Mouse (Mus musculus): ENCODE results near the gene Gga3. TPM values are rescaled to one million over a fixed set of nuclear protein-coding genes. Genes with fewer than 3 reads are reported as not detected.
"Not testable (repeated sequence)": the region's sequence is repeated elsewhere in the genome, so short reads cannot be mapped to it uniquely, and the experiment has no call there.

Gga3 gene
- polyA plus RNA-seq (2015; fragmentation: Nextera tagmentation; extraction: Ambion mirVana), result 28.1 and 28.2 TPM in 2 replicates

DNA sequence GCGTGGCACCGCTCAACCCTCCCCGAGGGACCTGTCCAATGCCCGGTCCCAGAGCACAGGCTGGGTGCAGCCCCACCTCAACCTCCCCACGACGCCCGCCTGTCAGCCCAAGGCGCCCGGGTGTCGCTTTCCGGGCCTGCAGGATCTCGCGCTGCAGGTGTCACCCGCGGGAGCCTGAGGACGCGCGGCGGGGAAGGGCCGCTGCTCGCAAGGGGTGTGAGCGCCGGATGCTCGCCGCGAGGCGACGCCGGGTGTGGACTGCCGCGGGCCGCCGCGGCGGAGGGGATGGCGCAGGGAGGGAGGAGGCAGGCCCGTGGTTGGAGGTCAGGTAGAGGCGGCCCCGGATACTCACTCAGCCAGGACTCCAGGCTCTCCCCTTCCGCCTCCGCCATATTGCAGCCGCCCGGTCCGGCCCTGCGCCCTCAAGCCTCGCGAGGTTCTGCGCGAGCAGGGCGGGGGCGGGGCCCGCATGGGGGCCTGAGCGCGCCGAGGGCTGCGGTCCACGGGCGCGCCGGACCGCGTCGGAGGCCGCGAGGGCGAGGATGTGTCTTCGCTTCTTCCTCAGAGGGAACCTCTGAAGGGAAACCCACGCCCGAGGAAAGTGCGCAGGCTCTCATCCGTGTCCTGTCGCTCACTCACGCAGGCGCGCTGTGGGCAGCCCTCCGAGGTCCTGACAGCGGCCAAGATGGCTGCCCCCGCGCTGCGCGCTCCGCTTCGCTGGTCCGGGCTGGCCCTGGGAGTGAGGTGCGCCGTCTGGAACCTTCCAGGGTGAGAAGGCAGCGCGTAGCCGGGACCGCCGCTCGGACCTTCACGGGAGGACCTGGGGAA, at the start of gene Gga3, which contains the start of gene Mrps7:
Gene Gga3 (minus strand): TSS at position 576 of the 828 bp plus-strand sequence.
Gene Mrps7 (plus strand): TSS at position 450 of the 828 bp plus-strand sequence.
- peak within 1 kb of the TSS; percentile 95 for H3K27ac ChIP-seq (replicated peaks)
- WGBS, result under 1% methylated on average over 88 of the region's 93 CpGs
- H3K27me3 ChIP-seq, result no peaks in the 10 kb centered on the region
- H3K4me3 ChIP-seq, result peak within 1 kb of the TSS; percentile 96
- H3K9me3 ChIP-seq, result no peaks in the 10 kb centered on the region
- peaks cover 30% of the 10 kb centered on the region for H3K36me3 ChIP-seq
- peak within 1 kb of the TSS; percentile 97 for H3K9ac ChIP-seq (replicated peaks)
- peak; percentile 98 for ATAC-seq (replicated peaks)
- peaks cover 36% of the 10 kb centered on the region for H3K4me1 ChIP-seq
- H3K4me2 ChIP-seq (replicated peaks), result peak within 1 kb of the TSS; percentile 94

DNA sequence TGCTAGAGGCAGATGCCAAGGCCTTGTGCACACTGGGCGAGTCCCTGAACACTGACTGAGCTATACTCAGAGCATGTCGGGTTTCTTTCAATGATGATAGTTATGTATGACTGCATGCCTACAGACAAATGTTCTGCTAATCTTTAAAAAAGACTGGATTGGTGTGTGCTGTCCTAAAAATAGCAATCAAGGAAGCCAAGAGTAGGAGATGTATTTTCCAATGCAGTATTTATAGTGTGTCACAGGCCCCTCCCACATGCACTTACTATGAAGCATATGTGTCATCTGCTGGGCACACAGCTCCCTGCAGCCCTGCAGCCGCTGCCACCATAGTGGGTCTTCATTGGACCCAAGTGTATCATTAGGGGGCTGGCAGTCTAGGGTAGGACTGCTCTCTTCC, 49.3 kb upstream of the Gga3 start:
- Histone ChIP-seq H3K27me3 (no peaks in the 10 kb centered on the region), H3K27ac (replicated peaks) (peak overlapping the region; percentile 71), H3K9ac (replicated peaks) (no peak overlapping the region), H3K9me3 (no peaks in the 10 kb centered on the region), H3K4me1 (peaks cover 15% of the 10 kb centered on the region), H3K36me3 (peaks cover 13% of the 10 kb centered on the region), H3K4me2 (replicated peaks) (no peak overlapping the region), H3K4me3 (no peak overlapping the region)
- WGBS, result 75% methylated on average over 3 of the region's 3 CpGs
- no peak for ATAC-seq (replicated peaks)

DNA sequence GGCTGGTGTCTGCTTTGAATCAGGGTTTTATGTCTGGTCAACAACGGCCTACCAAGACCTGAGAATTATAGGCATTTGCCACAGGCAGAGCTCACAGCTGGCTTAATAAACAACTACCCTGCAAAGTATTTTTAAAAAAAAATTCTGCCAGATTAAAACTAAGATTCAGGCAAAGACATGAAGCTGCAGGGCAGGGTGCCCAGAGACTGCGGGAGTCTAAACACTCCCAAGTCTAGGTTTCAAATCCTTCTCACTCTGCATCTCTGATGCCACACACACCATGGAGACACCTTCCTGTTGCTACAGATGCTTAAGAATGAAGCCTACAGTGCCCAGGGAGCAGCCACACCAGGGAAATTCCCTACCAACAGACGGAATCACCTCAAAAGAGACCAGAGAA, 47.8 kb upstream of the Gga3 start:
- no peak overlapping the region for H3K4me2 ChIP-seq (replicated peaks)
- no peak for ATAC-seq (replicated peaks)
- H3K36me3 ChIP-seq, result peaks cover 15% of the 10 kb centered on the region
- peaks cover 15% of the 10 kb centered on the region for H3K4me1 ChIP-seq
- WGBS, result 88% methylated on average over 3 of the region's 3 CpGs
- H3K27me3 ChIP-seq, result no peaks in the 10 kb centered on the region
- H3K4me3 ChIP-seq, result no peak overlapping the region
- H3K9ac ChIP-seq (replicated peaks), result no peak overlapping the region
- H3K27ac ChIP-seq (replicated peaks), result 0 out of 2 replicates have a peak overlapping the region, but pooled peaks have one; percentile 46
- no peaks in the 10 kb centered on the region for H3K9me3 ChIP-seq

DNA sequence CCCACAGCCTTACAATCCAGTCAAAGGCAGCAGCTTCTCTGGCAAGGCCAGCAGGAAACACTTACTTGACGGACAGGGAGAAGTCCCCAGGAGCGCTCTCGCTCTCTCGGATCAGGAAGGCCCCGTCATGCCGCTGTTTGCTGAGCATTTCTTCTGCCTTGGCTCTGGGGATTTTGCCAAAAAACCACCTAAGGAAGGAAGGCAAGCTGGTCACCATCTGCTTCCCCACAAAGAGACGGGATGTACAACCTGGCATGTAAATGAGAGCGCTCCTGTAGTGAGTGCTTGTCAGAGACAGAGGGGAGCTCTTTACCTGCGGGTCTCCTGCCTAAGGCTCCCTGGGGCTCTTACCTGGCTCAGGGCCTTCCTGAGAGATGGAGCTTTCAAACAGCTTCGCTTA, 45.9 kb upstream of the Gga3 start:
- no peak overlapping the region for H3K4me3 ChIP-seq
- no peak overlapping the region; the same call in 1 of the 2 replicates for H3K9ac ChIP-seq (replicated peaks)
- 37% methylated on average over 10 of the region's 10 CpGs for WGBS
- ATAC-seq (replicated peaks), result no peak
- H3K27ac ChIP-seq (replicated peaks), result peak overlapping the region; percentile 82
- H3K9me3 ChIP-seq, result no peaks in the 10 kb centered on the region
- no peaks in the 10 kb centered on the region for H3K27me3 ChIP-seq
- H3K4me2 ChIP-seq (replicated peaks), result no peak overlapping the region
- H3K4me1 ChIP-seq, result peaks cover 15% of the 10 kb centered on the region
- peaks cover 19% of the 10 kb centered on the region for H3K36me3 ChIP-seq

DNA sequence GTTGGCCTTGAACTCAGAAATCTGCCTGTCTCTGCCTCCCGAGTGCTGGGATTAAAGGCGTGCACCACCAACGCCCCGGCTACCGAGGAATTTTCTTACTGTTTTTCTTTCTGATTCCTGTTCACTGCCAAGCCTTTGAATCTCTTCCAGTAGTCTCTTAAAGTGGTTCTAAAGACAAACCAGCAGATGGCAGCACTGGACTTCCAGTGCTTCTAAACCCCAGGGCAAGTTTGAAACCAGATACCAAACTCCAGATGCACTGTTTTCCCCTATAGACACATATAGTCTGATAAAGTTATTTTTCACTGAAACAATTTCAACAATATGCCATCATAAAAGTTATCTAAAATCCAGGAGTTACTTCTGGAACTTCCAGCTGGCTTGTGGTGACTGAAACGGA, 43.6 kb upstream of the Gga3 start:
- H3K4me3 ChIP-seq, result no peak overlapping the region
- H3K27me3 ChIP-seq, result no peaks in the 10 kb centered on the region
- no peak overlapping the region for H3K4me2 ChIP-seq (replicated peaks)
- H3K36me3 ChIP-seq, result peaks cover 21% of the 10 kb centered on the region
- no peak for ATAC-seq (replicated peaks)
- H3K4me1 ChIP-seq, result peaks cover 15% of the 10 kb centered on the region
- no peak overlapping the region for H3K9ac ChIP-seq (replicated peaks)
- no peaks in the 10 kb centered on the region for H3K9me3 ChIP-seq
- WGBS, result 53% methylated on average over 6 of the region's 6 CpGs
- peak overlapping the region; percentile 19; the same call in 1 of the 2 replicates for H3K27ac ChIP-seq (replicated peaks)

DNA sequence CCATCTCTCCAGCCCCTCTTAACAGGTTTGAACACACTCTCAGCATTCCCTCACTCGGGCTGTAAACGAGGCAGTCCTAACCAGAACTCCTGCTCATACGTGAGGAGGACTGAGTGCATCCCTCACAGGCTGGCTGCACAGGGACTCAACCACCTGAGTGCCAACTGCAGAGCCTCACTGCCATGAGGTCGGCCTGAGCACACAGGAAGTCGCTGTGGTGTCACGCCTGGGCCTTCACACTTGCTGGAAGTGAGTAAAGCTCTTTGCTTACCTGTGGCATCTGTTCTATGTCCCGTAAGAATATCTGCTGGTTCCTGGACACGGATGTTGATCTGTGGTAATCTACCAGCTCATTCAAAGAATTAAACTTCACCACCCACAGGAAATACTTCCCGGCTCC, 42.6 kb upstream of the Gga3 start:
- ATAC-seq (replicated peaks), result no peak
- H3K4me1 ChIP-seq, result peaks cover 15% of the 10 kb centered on the region
- peaks cover 20% of the 10 kb centered on the region for H3K36me3 ChIP-seq
- no peaks in the 10 kb centered on the region for H3K9me3 ChIP-seq
- no peak overlapping the region for H3K9ac ChIP-seq (replicated peaks)
- no peak overlapping the region for H3K27ac ChIP-seq (replicated peaks)
- no peak overlapping the region for H3K4me2 ChIP-seq (replicated peaks)
- no peaks in the 10 kb centered on the region for H3K27me3 ChIP-seq
- no peak overlapping the region for H3K4me3 ChIP-seq
- 94% methylated on average over 9 of the region's 9 CpGs for WGBS

DNA sequence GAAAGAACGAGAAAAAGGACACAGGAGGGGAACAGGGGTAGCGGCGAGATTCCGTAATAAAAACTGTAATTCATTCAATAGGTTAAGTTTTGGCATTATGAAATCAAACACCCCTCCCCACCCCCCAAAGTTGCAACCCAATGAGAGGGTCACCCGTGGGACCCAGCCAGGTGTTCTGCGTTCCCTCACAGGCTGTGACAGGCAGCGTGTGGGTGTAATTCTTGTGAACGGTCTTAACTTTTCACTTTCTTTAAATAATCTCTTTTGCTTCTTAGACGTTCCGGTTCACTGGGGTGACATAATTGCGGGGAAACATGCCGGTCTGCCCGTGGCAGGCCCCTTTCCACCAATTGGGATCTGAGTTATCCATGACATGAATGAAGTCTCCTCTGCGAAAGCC, 41.6 kb upstream of the Gga3 start:
- ATAC-seq (replicated peaks); H3K4me3 ChIP-seq; H3K4me2 ChIP-seq (replicated peaks); H3K9me3 ChIP-seq; H3K9ac ChIP-seq (replicated peaks); H3K27ac ChIP-seq (replicated peaks); H3K27me3 ChIP-seq: not testable (repeated sequence)
- Histone ChIP-seq H3K4me1 (peaks cover 13% of the 10 kb centered on the region), H3K36me3 (peaks cover 17% of the 10 kb centered on the region)
- 90% methylated on average over 14 of the region's 14 CpGs for WGBS

DNA sequence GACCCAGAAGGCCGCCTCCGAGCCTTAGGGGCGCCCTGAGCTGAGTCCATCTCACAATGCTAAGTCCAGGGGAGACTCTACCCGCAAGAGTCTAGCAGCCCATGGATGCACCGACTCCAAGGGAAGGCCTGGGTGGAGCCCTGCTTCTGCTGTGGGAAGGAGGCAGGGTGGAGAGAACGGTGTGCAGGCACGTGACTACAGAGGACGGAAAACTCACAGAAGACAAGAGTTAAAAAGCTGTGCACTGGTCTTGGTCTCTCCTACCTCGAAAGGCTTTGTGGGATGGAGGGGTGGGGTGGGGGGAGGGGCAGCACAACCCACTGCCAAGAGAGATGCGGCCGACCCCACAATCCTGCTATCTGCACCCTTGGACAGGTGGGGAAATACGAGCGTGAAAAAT, 40.5 kb upstream of the Gga3 start:
- no peak overlapping the region for H3K27ac ChIP-seq (replicated peaks)
- H3K36me3 ChIP-seq, result peaks cover 17% of the 10 kb centered on the region
- 89% methylated on average over 13 of the region's 13 CpGs for WGBS
- H3K4me2 ChIP-seq (replicated peaks), result no peak overlapping the region
- no peaks in the 10 kb centered on the region for H3K27me3 ChIP-seq
- peaks cover 2% of the 10 kb centered on the region for H3K4me1 ChIP-seq
- no peak overlapping the region for H3K4me3 ChIP-seq
- no peak for ATAC-seq (replicated peaks)
- no peak overlapping the region for H3K9ac ChIP-seq (replicated peaks)
- H3K9me3 ChIP-seq, result no peaks in the 10 kb centered on the region

DNA sequence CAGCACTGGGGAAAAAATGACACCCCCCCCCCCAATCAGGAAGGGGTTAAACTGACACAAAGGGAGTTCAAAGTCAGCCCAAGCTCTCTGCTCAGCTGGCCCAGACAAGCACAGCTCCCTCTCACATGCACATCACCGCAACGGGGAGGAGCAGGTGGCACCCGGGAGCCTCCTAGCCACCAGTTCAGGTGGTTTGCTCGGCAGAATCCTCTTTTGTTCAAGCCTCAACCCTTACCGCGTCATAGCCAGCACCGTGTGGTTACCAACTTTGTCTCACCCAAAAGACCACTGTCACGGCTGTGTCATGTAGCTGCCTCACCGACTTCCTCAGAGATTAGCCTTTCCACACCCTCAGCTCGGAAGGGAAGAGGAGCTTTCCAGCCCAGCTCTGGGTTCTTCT, 39.4 kb upstream of the Gga3 start:
- ATAC-seq (replicated peaks), result no peak
- H3K9ac ChIP-seq (replicated peaks), result no peak overlapping the region
- no peak overlapping the region for H3K4me2 ChIP-seq (replicated peaks)
- no peaks in the 10 kb centered on the region for H3K27me3 ChIP-seq
- H3K4me1 ChIP-seq, result no peaks in the 10 kb centered on the region
- no peak overlapping the region for H3K4me3 ChIP-seq
- no peak overlapping the region for H3K27ac ChIP-seq (replicated peaks)
- no peaks in the 10 kb centered on the region for H3K9me3 ChIP-seq
- peaks cover 17% of the 10 kb centered on the region for H3K36me3 ChIP-seq
- 73% methylated on average over 10 of the region's 10 CpGs for WGBS

DNA sequence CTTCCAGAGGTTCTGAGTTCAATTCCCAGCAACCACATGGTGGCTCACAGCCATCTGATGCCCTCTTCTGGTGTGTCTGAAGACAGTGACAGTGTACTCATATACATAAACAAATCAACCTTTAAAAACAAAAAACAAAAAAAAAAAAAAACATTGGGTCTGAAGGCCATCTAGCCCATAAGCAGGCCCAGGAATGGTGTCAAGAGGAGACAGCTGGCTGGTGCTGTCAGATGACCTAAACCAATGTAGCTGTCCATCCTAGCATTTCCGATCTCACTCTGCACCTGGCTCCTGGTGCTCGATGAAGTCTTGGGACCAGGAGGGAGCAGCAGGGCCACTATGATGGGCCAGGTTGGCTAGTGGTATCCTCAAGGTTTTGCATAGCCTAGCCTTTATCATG, 38.9 kb upstream of the Gga3 start:
- H3K9ac ChIP-seq (replicated peaks), result no peak overlapping the region
- no peaks in the 10 kb centered on the region for H3K27me3 ChIP-seq
- no peaks in the 10 kb centered on the region for H3K9me3 ChIP-seq
- H3K4me3 ChIP-seq, result no peak overlapping the region
- H3K36me3 ChIP-seq, result peaks cover 17% of the 10 kb centered on the region
- H3K27ac ChIP-seq (replicated peaks), result no peak overlapping the region
- WGBS, result 99% methylated on average over 2 of the region's 2 CpGs
- ATAC-seq (replicated peaks), result no peak
- no peak overlapping the region for H3K4me2 ChIP-seq (replicated peaks)
- no peaks in the 10 kb centered on the region for H3K4me1 ChIP-seq

DNA sequence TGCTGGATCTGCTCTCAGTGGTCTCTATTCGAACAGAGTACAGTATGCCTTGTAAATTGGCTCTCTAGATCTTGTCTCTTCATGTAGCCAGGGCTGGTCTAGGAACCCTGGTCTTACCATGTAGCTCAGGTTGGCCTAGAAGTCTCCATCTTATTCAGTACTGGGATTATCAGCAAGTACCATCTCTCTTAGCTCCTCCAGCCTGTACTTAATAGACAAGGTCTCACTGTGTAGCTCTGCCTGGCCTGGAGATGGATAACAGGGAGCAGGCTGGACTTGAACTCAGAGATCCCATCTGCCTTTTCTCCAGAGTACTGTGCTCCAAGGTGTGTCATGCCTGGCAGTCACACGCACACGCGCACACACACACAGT, 37.8 kb upstream of the Gga3 start:
- no peak overlapping the region for H3K27ac ChIP-seq (replicated peaks)
- H3K4me1 ChIP-seq, result no peaks in the 10 kb centered on the region
- H3K27me3 ChIP-seq, result no peaks in the 10 kb centered on the region
- no peak overlapping the region for H3K4me2 ChIP-seq (replicated peaks)
- WGBS, result 76% methylated on average over 4 of the region's 4 CpGs
- no peak overlapping the region for H3K4me3 ChIP-seq
- no peak overlapping the region for H3K9ac ChIP-seq (replicated peaks)
- H3K9me3 ChIP-seq, result no peaks in the 10 kb centered on the region
- ATAC-seq (replicated peaks), result no peak
- peaks cover 15% of the 10 kb centered on the region for H3K36me3 ChIP-seq

DNA sequence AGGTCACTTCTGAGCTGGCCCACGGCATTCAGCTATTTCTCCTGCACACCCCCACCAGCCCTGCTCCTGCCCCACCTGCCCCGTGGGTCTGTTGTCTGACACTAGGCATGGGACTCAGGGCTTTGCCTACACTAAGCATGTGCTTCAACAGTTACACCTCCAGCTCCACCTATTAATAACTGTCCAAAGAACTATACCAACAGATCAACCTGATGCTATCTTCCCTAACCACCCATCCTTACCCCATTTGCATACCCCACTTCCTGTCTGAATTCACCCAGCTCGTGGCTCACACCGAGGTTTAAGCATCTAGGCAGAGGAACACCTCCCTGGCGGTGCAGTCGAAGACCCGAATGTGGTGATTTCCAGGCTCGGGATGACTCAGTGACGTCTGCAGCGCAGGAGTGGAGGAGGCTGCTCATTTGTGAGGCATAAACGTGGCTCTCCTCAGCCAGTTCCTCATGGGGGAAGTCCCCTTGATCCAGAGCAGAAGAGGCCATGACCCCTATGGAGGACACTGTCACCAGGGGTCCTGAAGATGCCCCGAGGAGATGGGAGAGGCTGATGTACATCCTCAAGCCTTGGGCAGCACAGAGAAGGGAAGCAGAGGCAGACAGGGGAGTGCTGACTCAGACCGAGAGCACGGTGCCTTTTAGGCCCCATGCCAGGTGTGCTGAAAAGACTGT, 37.3 kb upstream of the Gga3 start:
- Histone ChIP-seq H3K4me2 (replicated peaks) (no peak overlapping the region), H3K4me3 (no peak overlapping the region), H3K27ac (replicated peaks) (no peak overlapping the region), H3K4me1 (no peaks in the 10 kb centered on the region), H3K9ac (replicated peaks) (no peak overlapping the region), H3K9me3 (no peaks in the 10 kb centered on the region), H3K27me3 (no peaks in the 10 kb centered on the region), H3K36me3 (peaks cover 11% of the 10 kb centered on the region)
- ATAC-seq (replicated peaks), result no peak
- 64% methylated on average over 14 of the region's 14 CpGs for WGBS
